Mouse (Mus musculus) liver, embryonic 12.5 days (tissue): ENCODE results near the gene Pdzd2. TPM values are rescaled to one million over a fixed set of nuclear protein-coding genes. Genes with fewer than 3 reads are reported as not detected.

Experiments used
- ATAC-seq: fragments of 200-750 bp; cut with Nextera tagmentation; 2 replicates; pipeline ENCODE4 v1.8.0; 2017; ENCODE audit warnings: moderate number of reproducible peaks, mild to moderate bottlenecking, moderate library complexity
- H3K27ac ChIP-seq: fragments of 300-500 bp; sonication (generic); 2 replicates; pipeline ENCODE4 v1.5.1; 2016; ENCODE audit warnings: mild to moderate bottlenecking
- H3K27me3 ChIP-seq: fragments of 300-500 bp; sonication (generic); replicated peaks from 2 replicates; pipeline ENCODE4 v1.6.1; 2016; ENCODE audit warnings: mild to moderate bottlenecking, moderate library complexity
- H3K36me3 ChIP-seq: fragments of 300-500 bp; sonication (generic); 2 replicates; pipeline ENCODE4 v1.6.1; 2016; ENCODE audit warnings: mild to moderate bottlenecking, moderate library complexity
- H3K4me1 ChIP-seq: fragments of 300-500 bp; sonication (generic); 2 replicates; pipeline ENCODE4 v1.6.1; 2016
- H3K4me2 ChIP-seq: fragments of 300-500 bp; sonication (generic); 2 replicates; pipeline ENCODE4 v1.6.1; 2016; ENCODE audit warnings: mild to moderate bottlenecking, moderate library complexity
- H3K4me3 ChIP-seq: fragments of 300-500 bp; sonication (generic); 2 replicates; pipeline ENCODE4 v1.5.1; 2016; ENCODE audit warnings: mild to moderate bottlenecking, moderate library complexity
- H3K9ac ChIP-seq: fragments of 300-500 bp; sonication (generic); 2 replicates; pipeline ENCODE4 v1.6.1; 2016; ENCODE audit warnings: mild to moderate bottlenecking, moderate library complexity
- H3K9me3 ChIP-seq: fragments of 300-500 bp; sonication (generic); replicated peaks from 2 replicates; pipeline ENCODE4 v1.6.1; 2016; ENCODE audit warnings: mild to moderate bottlenecking, moderate library complexity
- WGBS: fragments of 180-500 bp; shearing (Covaris S2); methylation state at CpG from one replicate; pipeline ENCODE4 v1.1.7; 2016; ENCODE audit not compliant: insufficient replicate concordance; 5-methylcytosine and 5-hydroxymethylcytosine counted together
- polyA plus RNA-seq: library from polyadenylated mRNA; unstranded; fragments of >200 nt; fragmentation: Nextera tagmentation; extraction: Ambion mirVana; gene quantifications from 2 replicates; pipeline ENCODE4 v1.2.1, GENCODE M21; 2016

Gene Pdzd2
- polyA plus RNA-seq, 1 experiment from 2014 or later = 4.8 TPM

- WGBS = 56% methylated on average over 20 of the region's 20 CpGs
- ATAC-seq = peak; percentile 40
- no peaks in the 10 kb centered on the region for H3K27me3 ChIP-seq
- no peak overlapping the region for H3K27ac ChIP-seq
- H3K9ac ChIP-seq = no peak overlapping the region
- H3K36me3 ChIP-seq = no peaks in the 10 kb centered on the region
- no peak overlapping the region for H3K4me3 ChIP-seq
- no peaks in the 10 kb centered on the region for H3K4me1 ChIP-seq
- H3K4me2 ChIP-seq = no peak overlapping the region
- H3K9me3 ChIP-seq = no peaks in the 10 kb centered on the region
Observed at GRCm38 (mm10) chr15:12614944-12615878, 124.5 kb downstream of the Pdzd2 start.

GRCm38 (mm10) chr15:12614011-12614410 lies 125.7 kb downstream of the Pdzd2 start:
- H3K9me3 ChIP-seq = no peaks in the 10 kb centered on the region
- no peak overlapping the region for H3K27ac ChIP-seq
- H3K4me2 ChIP-seq = no peak overlapping the region
- H3K9ac ChIP-seq = no peak overlapping the region
- no peaks in the 10 kb centered on the region for H3K36me3 ChIP-seq
- 46% methylated on average over 9 of the region's 9 CpGs for WGBS
- no peaks in the 10 kb centered on the region for H3K27me3 ChIP-seq
- H3K4me3 ChIP-seq = no peak overlapping the region
- no peaks in the 10 kb centered on the region for H3K4me1 ChIP-seq
- ATAC-seq = no peak

- Histone ChIP-seq H3K4me3 (no peak overlapping the region), H3K27me3 (no peaks in the 10 kb centered on the region), H3K9ac (no peak overlapping the region), H3K4me1 (no peaks in the 10 kb centered on the region), H3K9me3 (no peaks in the 10 kb centered on the region), H3K36me3 (no peaks in the 10 kb centered on the region), H3K27ac (no peak overlapping the region), H3K4me2 (no peak overlapping the region)
- ATAC-seq = no peak
- WGBS = 46% methylated on average over 7 of the region's 7 CpGs
Observed at GRCm38 (mm10) chr15:12612944-12613675, 126.6 kb downstream of the Pdzd2 start.

GRCm38 (mm10) chr15:12608090-12608489 lies 131.6 kb downstream of the Pdzd2 start:
- ATAC-seq = no peak
- Histone ChIP-seq H3K36me3 (no peaks in the 10 kb centered on the region), H3K9me3 (no peaks in the 10 kb centered on the region), H3K4me3 (no peak overlapping the region), H3K4me2 (no peak overlapping the region), H3K27ac (no peak overlapping the region), H3K27me3 (no peaks in the 10 kb centered on the region), H3K4me1 (no peaks in the 10 kb centered on the region), H3K9ac (no peak overlapping the region)
- 64% methylated on average over 6 of the region's 6 CpGs for WGBS

GRCm38 (mm10) chr15:12606306-12606705 lies 133.4 kb downstream of the Pdzd2 start:
- Histone ChIP-seq H3K4me3 (no peak overlapping the region), H3K36me3 (no peaks in the 10 kb centered on the region), H3K4me2 (no peak overlapping the region), H3K4me1 (no peaks in the 10 kb centered on the region), H3K27me3 (no peaks in the 10 kb centered on the region), H3K9ac (no peak overlapping the region), H3K27ac (no peak overlapping the region), H3K9me3 (no peaks in the 10 kb centered on the region)
- ATAC-seq = no peak
- 64% methylated on average over 9 of the region's 9 CpGs for WGBS

GRCm38 (mm10) chr15:12605239-12605993 lies 134.3 kb downstream of the Pdzd2 start:
- ATAC-seq = no peak
- H3K27ac ChIP-seq = no peak overlapping the region

GRCm38 (mm10) chr15:12603674-12604073 lies 136.1 kb downstream of the Pdzd2 start:
- Histone ChIP-seq H3K36me3 (no peaks in the 10 kb centered on the region), H3K9me3 (no peaks in the 10 kb centered on the region), H3K4me3 (no peak overlapping the region), H3K9ac (no peak overlapping the region), H3K4me2 (no peak overlapping the region), H3K27me3 (no peaks in the 10 kb centered on the region), H3K27ac (no peak overlapping the region), H3K4me1 (no peaks in the 10 kb centered on the region)
- no peak for ATAC-seq
- 77% methylated on average over 4 of the region's 4 CpGs for WGBS

More at GRCm38 (mm10) chr15:12605239-12605993, 134.3 kb downstream of the Pdzd2 start:
- Histone ChIP-seq H3K9ac (no peak overlapping the region), H3K4me3 (no peak overlapping the region), H3K36me3 (no peaks in the 10 kb centered on the region), H3K4me1 (no peaks in the 10 kb centered on the region), H3K9me3 (no peaks in the 10 kb centered on the region), H3K27me3 (no peaks in the 10 kb centered on the region), H3K4me2 (no peak overlapping the region)
- 42% methylated on average over 10 of the region's 10 CpGs for WGBS

- Histone ChIP-seq H3K27me3 (no peaks in the 10 kb centered on the region; the same call in 1 of the 2 replicates), H3K4me1 (no peaks in the 10 kb centered on the region), H3K4me2 (no peak overlapping the region), H3K9me3 (no peaks in the 10 kb centered on the region), H3K9ac (no peak overlapping the region), H3K36me3 (no peaks in the 10 kb centered on the region), H3K27ac (no peak overlapping the region), H3K4me3 (no peak overlapping the region)
- ATAC-seq = no peak
- 56% methylated on average over 4 of the region's 4 CpGs for WGBS
Observed at GRCm38 (mm10) chr15:12593094-12593493, 146.6 kb downstream of the Pdzd2 start.

GRCm38 (mm10) chr15:12592628-12593027 lies 147.1 kb downstream of the Pdzd2 start:
- Histone ChIP-seq H3K27ac (no peak overlapping the region), H3K36me3 (no peaks in the 10 kb centered on the region), H3K9ac (no peak overlapping the region), H3K4me2 (no peak overlapping the region), H3K4me1 (no peaks in the 10 kb centered on the region), H3K9me3 (no peaks in the 10 kb centered on the region), H3K4me3 (no peak overlapping the region), H3K27me3 (no peaks in the 10 kb centered on the region; the same call in 1 of the 2 replicates)
- WGBS = 8% methylated on average over 3 of the region's 3 CpGs
- ATAC-seq = no peak

GRCm38 (mm10) chr15:12588661-12589060 lies 151.1 kb downstream of the Pdzd2 start:
- no peaks in the 10 kb centered on the region for H3K4me1 ChIP-seq
- no peak overlapping the region for H3K27ac ChIP-seq

GRCm38 (mm10) chr15:12586852-12587424 lies 152.8 kb downstream of the Pdzd2 start:
- no peaks in the 10 kb centered on the region for H3K36me3 ChIP-seq
- H3K27me3 ChIP-seq = no peaks in the 10 kb centered on the region
- ATAC-seq = no peak
- H3K27ac ChIP-seq = no peak overlapping the region
- H3K4me2 ChIP-seq = no peak overlapping the region
- H3K9me3 ChIP-seq = no peaks in the 10 kb centered on the region
- H3K4me3 ChIP-seq = no peak overlapping the region
- no peak overlapping the region for H3K9ac ChIP-seq
- no peaks in the 10 kb centered on the region for H3K4me1 ChIP-seq
- WGBS = 48% methylated on average over 4 of the region's 4 CpGs

More at GRCm38 (mm10) chr15:12588661-12589060, 151.1 kb downstream of the Pdzd2 start:
- H3K27me3 ChIP-seq = no peaks in the 10 kb centered on the region
- no peak overlapping the region for H3K9ac ChIP-seq
- H3K4me2 ChIP-seq = no peak overlapping the region
- no peaks in the 10 kb centered on the region for H3K36me3 ChIP-seq
- H3K9me3 ChIP-seq = no peaks in the 10 kb centered on the region
- ATAC-seq = no peak
- WGBS = 59% methylated on average over 3 of the region's 3 CpGs
- no peak overlapping the region for H3K4me3 ChIP-seq
